Mouse (Mus musculus): Measurements from ENCODE around the gene Pde6g.

DNA sequence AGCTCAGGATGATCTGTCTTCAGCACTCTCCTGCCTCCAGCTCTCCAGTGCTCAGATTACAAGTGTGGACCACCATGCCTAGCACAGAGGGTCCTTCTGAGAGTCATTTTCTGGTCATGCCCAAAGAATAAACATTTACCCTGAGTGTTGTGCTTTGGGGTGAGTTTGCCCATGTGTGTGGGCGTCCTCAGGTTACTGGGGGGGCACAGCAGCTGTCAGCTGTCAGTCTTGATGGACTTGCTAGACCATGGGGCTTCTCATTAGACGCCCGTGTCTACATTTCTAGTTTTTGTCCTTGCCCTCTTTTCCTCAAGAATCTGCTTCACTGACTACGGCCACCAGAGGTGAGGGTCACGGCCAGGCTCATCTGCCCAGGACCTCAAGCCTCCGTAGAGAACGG lies 6.1 kb downstream of the Pde6g start:
- TF ChIP-seq POLR2AphosphoS5 (IDR thresholded peaks at IDR 0.05; ENCODE audit: insufficient replicate concordance, low read depth, low read length) (no peak), CTCF (IDR thresholded peaks at IDR 0.05; ENCODE audit: low read depth, low read length) (no peak), GATA1 (IDR thresholded peaks at IDR 0.05; ENCODE audit: borderline replicate concordance, low read length) (no peak), TAL1 (conservative IDR thresholded peaks at IDR 0.05; ENCODE audit: low read depth, low read length) (no peak), GATA2 (IDR thresholded peaks at IDR 0.05; ENCODE audit: borderline replicate concordance, low read depth, low read length) (no peak)
